Mouse (Mus musculus) liver, adult 2 months (tissue): ENCODE measurements around the gene Gm45717.

Experiments used
- CTCF ChIP-seq: fragments of 200-500 bp; IDR thresholded peaks from 2 replicates; pipeline ENCODE4 v1.5.1; 2011; ENCODE audit warnings: low read depth, low read length, control low read depth
- POLR2A ChIP-seq: fragments of 200-500 bp; IDR thresholded peaks from 2 replicates; pipeline ENCODE4 v1.6.1; 2011; ENCODE audit warnings: low read length, control low read depth; ENCODE audit not compliant: insufficient read depth; ENCODE audit errors: extremely low read depth

GRCm38 (mm10) chr7:140956556-140956869, 776 bp upstream of the Gm45717 start:
- TF ChIP-seq CTCF = no peak
- TF ChIP-seq POLR2A = no peak
